Mouse (Mus musculus): Measurements from ENCODE around the gene Camkmt. TPM values are rescaled to one million over a fixed set of nuclear protein-coding genes. Genes with fewer than 3 reads are reported as not detected.

Camkmt gene
- total and polyA plus RNA-seq, 3 experiments = 1.6 to 5.9 TPM; not detected in 1

DNA sequence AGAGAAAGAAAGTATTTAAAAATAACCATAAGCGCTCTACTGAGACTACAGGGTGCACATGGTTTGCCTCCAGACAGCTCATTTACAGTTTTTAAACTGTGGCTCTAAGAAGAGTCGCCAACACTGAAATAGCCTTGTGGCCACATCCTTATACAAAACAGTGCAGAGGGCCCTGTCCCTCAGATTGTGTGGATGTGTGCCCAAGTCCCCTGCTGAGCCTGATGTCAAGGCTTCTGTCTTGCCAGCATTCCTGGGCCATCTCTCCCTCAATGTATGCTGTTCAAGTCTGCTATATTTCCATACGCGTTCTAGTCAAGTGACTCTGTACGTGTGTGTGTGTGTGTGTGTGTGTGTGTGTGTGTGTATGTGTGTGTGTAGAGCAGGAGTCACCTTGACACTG lies 201.2 kb downstream of the Camkmt start:
- Histone ChIP-seq H3K79me2 (ENCODE audit: control insufficient read depth, insufficient read depth, low read length, poor library complexity) (no peaks in the 10 kb centered on the region), H3K4me3 (ENCODE audit: control insufficient read depth in 1 of 2, insufficient read depth in 1 of 2, low read depth in 2 of 2, low read length in 2 of 2) (no peak overlapping the region), H3K36me3 (ENCODE audit: control insufficient read depth in 1 of 2, insufficient read depth in 2 of 2, low read length in 2 of 2) (no peaks in the 10 kb centered on the region), H3K9ac (ENCODE audit: control insufficient read depth, low read depth, low read length, poor library complexity, severe bottlenecking) (no peak overlapping the region), H3K27me3 (ENCODE audit: control insufficient read depth in 1 of 2, insufficient read depth in 2 of 2, low read length in 2 of 2) (no peaks in the 10 kb centered on the region), H3K9me3 (replicated peaks; ENCODE audit: insufficient read depth, low read length) (no peaks in the 10 kb centered on the region), H3K4me1 (ENCODE audit: control insufficient read depth in 1 of 2, insufficient read depth in 2 of 2, low read length in 2 of 2) (no peaks in the 10 kb centered on the region), H3K27ac (ENCODE audit: control insufficient read depth, low read depth, low read length) (no peak overlapping the region)
- TF ChIP-seq MAX (IDR thresholded peaks at IDR 0.05; ENCODE audit: low read length) = no peak
- TF ChIP-seq SIN3A (IDR thresholded peaks at IDR 0.05; ENCODE audit: low read length) = no peak
- TF ChIP-seq ZKSCAN1 (IDR thresholded peaks at IDR 0.05; ENCODE audit: low read depth, low read length) = no peak
- TF ChIP-seq POLR2A (IDR thresholded peaks at IDR 0.05; ENCODE audit: control insufficient read depth in 1 of 2, insufficient read depth in 1 of 2, low read depth in 1 of 2, low read length in 2 of 2, poor library complexity in 1 of 2) = no peak
- no peak for TF ChIP-seq MYC (IDR thresholded peaks at IDR 0.05; ENCODE audit: low read depth, low read length)
- no peak for DNase-seq (ENCODE audit: low read depth, low spot score)

DNA sequence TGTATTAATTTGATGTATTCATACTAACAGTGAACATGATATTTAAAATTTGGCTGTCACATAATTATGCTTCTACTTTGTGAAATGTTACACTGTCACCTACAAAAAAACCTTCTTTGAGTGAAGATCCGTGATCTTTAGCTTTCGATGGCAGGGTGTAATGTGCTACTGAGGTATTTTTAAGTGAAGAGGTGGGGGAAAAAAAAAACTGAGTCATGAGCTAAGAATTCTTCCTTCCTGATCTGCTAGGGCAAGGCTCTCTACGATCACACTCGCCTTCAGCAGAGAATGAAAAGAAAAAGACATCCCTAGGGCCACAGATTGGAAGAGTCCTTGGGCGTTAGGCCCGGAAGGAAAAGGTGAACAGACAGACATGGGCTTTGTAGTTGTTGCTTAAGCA lies 201.9 kb downstream of the Camkmt start:
- H3K27me3 ChIP-seq (ENCODE audit: control insufficient read depth in 1 of 2, insufficient read depth in 2 of 2, low read length in 2 of 2) = no peaks in the 10 kb centered on the region
- no peaks in the 10 kb centered on the region for H3K4me1 ChIP-seq (ENCODE audit: control insufficient read depth in 1 of 2, insufficient read depth in 2 of 2, low read length in 2 of 2)
- TF ChIP-seq EP300 (IDR thresholded peaks at IDR 0.05; ENCODE audit: low read depth in 1 of 2, low read length in 2 of 2) = no peak
- TF ChIP-seq JUND (IDR thresholded peaks at IDR 0.05; ENCODE audit: low read depth, low read length) = no peak
- TF ChIP-seq MAFK (IDR thresholded peaks at IDR 0.05; ENCODE audit: borderline replicate concordance, low read depth, low read length) = no peak
- TF ChIP-seq CHD1 (IDR thresholded peaks at IDR 0.05; ENCODE audit: low read depth, low read length) = no peak
- no peak for TF ChIP-seq RCOR1 (IDR thresholded peaks at IDR 0.05; ENCODE audit: low read depth, low read length)
- TF ChIP-seq MAX (IDR thresholded peaks at IDR 0.05; ENCODE audit: low read length) = no peak
- TF ChIP-seq ETS1 (IDR thresholded peaks at IDR 0.05; ENCODE audit: low read depth, low read length) = no peak
- no peak for TF ChIP-seq CHD2 (IDR thresholded peaks at IDR 0.05; ENCODE audit: low read length)
- no peak for TF ChIP-seq RAD21 (IDR thresholded peaks at IDR 0.05; ENCODE audit: low read depth, low read length)
- no peak for TF ChIP-seq MXI1 (IDR thresholded peaks at IDR 0.05; ENCODE audit: low read depth, low read length)
- TF ChIP-seq ZC3H11A (IDR thresholded peaks at IDR 0.05; ENCODE audit: low read depth, low read length) = no peak
- no peak for TF ChIP-seq ZKSCAN1 (IDR thresholded peaks at IDR 0.05; ENCODE audit: low read depth, low read length)
- TF ChIP-seq SMC3 (IDR thresholded peaks at IDR 0.05; ENCODE audit: low read depth, low read length) = no peak
- TF ChIP-seq GATA1 (IDR thresholded peaks at IDR 0.05; ENCODE audit: low read depth, low read length) = no peak
- TF ChIP-seq MYB (IDR thresholded peaks at IDR 0.05; ENCODE audit: low read depth, low read length) = no peak
- no peak for TF ChIP-seq TBP (IDR thresholded peaks at IDR 0.05; ENCODE audit: low read depth, low read length)
- DNase-seq (ENCODE audit: low read depth, low spot score) = no peak
- H3K79me2 ChIP-seq (ENCODE audit: control insufficient read depth, insufficient read depth, low read length, poor library complexity) = no peaks in the 10 kb centered on the region
- no peaks in the 10 kb centered on the region for H3K36me3 ChIP-seq (ENCODE audit: control insufficient read depth in 1 of 2, insufficient read depth in 2 of 2, low read length in 2 of 2)
- H3K27ac ChIP-seq (ENCODE audit: control insufficient read depth, low read depth, low read length) = no peak overlapping the region
- no peak overlapping the region for H3K4me3 ChIP-seq (ENCODE audit: control insufficient read depth in 1 of 2, insufficient read depth in 1 of 2, low read depth in 2 of 2, low read length in 2 of 2)
- no peak overlapping the region for H3K9ac ChIP-seq (ENCODE audit: control insufficient read depth, low read depth, low read length, poor library complexity, severe bottlenecking)
- H3K9me3 ChIP-seq (replicated peaks; ENCODE audit: insufficient read depth, low read length) = no peaks in the 10 kb centered on the region
